Mouse (Mus musculus) spleen, postnatal 36 days (tissue): ENCODE results near the gene Rora.

Experiments
- DNase-seq, 2 experiments: peaks; one replicate each; pipeline ENCODE4 v3.0.0; 2022; ENCODE audit warnings: low spot score in 2 of 2, mixed read lengths in 1 of 2

The Rora gene

DNA sequence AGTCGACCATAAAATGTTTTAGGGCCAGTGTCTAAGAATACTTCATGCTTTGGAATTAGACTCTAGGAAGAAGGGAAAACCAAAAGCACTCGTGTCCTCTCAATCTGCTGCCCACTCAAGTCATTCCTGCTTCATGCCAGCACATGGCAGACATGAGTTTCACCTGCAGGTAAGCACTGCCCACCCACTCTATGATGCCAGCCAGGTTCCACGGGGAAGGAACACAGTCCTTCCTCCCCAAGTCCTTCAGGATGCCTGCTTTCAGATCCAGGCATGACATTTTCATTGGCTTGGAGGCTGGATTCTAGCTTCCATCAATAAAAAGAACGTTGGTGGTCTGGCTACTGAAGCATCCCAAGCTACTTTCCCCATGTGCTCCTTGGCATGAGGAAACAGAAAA, 166.4 kb downstream of the Rora start:
- no peak for DNase-seq

DNA sequence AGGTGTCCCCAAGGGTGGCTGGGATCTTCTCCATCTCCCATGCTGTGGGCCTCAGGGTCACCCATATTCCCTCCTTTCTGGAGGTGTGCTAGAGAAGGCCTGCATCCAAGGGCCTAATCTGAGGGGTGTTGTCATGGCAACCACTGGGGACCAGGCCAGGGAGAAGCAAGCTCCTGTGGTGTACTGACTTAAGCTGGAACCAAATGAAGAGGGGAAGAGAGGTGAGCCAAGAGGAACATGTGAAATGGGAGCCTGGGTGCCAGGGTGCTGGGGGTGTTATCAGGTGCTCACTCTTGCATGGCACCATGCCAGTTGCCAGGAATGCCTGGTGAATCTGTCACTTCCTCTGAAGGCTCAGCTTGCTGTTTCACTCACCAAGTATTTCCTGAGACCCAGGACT, 166.9 kb downstream of the Rora start:
- no peak for DNase-seq

DNA sequence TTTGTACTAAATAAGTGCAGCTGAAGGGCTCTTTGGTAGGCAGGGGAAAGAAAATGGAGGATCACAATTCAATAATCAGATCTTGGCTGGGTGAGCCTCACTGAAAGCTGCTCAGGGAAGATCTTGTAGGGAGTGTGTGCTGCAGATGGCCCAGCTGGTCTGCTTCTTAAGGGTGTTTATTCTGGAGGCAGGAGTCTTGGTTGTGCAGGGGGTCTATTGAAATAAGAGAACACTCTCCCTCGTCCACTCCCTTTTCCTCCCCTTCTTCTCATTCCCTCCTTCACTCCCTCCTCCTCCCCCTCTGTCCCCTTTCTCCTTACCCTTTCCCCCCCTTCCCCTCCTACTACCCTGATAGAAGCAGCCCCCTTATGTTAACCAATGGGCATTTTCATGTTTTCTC, 167.8 kb downstream of the Rora start:
- no peak for DNase-seq

DNA sequence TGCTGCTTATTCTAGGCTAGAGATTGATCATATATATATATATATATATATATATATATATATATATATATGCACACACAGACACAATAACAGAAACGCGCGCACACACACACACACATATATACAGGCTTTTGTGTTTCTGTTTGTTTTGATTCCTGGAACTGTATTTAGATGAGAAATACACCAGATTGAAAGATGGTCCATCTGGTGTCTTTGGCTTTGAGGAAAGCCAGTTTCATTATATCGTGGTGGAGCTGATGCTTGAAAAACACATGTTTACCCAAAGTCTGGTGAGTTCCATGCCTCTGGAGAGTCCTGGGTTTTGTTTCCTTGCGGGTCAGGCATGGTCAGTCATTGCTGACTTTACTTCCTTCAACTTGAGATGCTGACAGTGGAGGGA, 169.7 kb downstream of the Rora start:
- no peak for DNase-seq

DNA sequence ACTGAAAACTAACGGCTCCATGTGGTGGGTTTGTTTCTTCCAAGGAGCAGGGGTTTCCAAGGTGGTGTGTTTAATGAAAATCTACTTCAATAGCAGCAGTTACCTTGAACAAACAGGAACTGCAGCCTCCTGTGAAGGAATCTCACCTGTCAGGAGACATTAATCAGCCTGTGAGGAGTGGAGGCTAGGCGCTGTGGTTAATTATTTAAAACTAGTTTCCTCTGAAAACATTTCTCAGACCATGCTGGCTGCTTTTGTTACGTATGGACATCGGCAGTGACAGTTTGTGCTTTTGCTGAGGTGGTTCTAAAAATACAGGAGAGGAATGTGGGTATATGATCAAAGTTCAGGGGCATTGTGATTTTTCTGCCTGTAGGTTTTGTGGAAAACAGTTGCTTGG, 171.5 kb downstream of the Rora start:
- no peak for DNase-seq

DNA sequence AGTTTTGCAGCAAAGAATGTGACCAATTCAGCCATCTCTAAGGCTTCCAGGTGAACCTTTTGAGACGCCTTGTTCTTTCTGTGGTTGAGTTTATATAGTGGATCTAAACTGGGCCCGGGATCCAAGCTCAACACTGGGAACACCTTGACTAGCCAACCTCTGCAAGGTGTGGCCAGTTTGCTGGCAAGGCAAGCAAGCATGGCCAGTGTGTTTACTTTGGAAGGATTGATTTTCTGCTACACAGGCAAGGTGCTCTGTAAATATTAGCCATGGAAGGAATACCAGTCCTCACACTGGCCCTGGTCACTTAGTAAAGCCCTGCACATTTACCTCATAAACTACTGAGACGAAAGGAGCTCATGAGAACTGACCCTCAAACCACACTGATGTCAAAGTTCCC, 172.3 kb downstream of the Rora start:
- DNase-seq, result no peak

DNA sequence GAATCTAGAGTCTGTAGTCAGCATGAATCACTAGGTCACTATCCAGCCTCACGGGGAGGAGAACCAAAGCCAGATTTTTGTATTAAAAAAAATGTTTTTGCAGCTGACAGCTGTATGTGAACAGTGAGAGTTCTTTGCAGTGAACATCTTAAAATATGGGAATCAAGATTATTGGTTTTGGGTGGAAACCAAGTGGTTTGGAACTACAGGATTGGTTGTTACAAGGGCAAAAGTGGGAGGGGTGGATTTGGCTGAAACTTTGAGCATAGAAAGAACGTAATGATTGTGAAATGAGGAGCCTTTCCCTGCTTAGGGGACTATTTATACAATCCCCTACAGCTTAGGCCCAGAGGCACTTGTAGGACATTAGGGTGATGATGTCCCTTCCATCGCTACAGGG, 173.9 kb downstream of the Rora start:
- no peak for DNase-seq

DNA sequence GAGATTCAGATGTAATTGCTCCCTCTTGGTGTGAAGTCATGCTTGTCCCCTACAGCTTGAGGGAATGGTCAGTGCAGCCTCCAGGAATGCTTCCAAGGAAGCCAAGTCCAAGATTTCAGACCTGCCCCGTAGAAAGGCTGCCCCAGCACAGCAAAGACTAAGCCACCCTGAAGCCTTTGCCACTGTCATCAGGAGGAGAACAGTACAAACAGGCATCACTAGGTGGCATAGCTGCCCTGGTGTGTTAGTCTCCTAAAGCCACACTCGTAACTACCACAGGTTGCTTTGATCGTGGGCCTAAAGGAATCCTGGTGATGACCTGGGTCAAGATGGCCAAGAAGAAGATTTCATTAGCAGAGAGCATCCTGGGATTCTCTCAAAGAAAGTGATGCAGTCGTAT, 176.3 kb downstream of the Rora start:
- no peak for DNase-seq

DNA sequence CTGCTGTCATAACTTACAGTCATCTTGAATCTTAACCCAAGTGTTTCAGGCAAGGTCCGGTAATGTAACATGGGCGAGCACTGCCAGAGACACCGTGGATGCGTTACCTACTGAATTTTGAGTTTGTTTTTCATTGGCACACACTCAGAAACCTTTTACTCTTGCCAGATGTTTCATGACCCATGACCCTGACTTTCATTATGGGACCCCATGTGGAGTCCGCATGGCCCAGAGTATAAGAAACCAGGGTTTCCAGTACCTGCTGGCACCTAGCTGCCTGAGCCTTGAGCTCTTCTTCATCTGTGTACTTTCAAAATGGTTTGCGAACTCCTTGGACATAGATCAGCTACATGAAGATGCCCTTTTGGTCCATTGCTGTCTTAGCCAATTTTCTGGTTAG, 179.7 kb downstream of the Rora start:
- no peak for DNase-seq

DNA sequence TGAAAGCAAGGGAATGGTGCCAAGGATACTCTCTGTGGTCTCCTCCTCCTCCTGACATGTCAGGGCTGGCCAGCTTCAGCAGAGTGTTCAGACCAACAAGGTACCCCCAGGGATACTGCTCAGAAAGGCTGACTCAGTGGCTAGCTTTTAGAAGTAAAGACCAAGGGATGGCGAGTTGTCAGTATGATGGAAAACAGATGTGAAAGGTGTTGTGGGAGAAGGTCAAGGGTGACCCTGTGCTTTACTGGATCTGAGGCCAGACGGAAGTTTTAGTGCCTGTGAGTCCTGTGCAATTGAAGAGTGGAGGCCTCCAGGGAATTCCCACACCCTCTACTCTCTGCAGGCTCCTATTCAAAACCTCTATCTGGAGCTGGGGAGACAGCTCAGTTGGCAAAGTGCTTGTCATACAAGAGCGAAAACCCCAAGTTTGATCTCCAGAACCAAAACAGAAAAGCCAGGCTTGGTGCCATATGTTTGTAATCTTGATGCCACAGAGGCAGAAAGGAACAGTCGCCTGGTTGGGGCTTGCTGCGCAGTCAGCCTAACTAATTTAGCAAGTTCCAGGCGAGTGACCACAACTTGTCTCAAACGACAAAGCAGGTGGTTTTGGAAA, 181.6 kb downstream of the Rora start:
- DNase-seq, result no peak

DNA sequence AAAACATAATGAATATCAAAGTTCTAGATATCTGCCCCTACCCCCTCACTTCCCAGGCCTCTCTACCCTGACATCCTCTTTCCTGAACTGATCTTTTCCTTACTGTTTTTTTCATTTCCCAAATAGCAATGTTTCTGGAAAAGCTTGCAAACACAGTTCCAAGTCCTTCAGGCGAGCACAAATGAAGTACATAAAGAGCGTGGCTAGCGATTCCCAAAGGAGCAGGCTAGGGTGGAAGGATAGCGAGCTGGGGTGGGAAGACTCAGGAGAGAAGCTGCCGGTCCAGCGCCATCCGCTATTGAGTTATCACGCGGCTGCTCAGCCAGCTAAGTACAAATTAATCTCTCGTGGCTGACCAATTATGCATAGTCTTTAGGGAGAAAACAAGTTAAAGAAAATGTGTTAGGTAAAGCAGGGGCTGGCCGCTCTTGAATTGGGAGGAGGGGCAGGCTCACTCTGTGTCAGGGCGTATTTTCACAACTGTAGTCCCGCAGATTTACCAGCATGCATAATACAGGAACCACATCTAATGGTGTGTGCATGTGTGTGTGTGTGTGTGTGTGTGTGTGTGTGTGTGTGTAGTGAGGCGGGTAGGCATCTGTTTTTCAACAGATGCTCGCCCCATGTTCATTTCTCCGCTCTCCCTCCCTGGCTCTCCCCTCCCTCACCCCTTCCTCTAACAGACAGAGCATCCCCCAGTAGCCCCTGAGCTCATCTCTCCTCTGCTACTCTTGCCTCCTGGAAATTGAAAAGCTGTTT, 188.7 kb downstream of the Rora start:
- DNase-seq, result no peak

DNA sequence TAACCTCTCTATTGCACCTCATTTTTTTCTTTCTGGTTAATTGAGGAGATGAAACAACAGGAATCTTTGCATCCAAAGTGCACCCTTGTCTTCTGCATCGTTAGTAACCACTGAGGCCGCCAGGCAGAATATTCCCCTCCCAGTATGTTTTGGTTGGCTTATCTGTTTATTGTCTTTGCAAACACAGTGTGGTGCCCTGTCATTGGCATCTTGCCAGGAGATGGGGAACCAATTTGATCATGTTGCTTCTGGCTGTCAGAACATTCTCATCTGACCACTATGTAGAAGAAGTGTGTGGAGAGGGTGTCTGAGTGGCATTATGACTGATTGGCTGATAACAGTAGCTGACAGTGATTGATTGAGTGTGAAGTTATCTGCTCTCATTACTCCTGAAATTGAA, 192.0 kb downstream of the Rora start:
- no peak for DNase-seq

DNA sequence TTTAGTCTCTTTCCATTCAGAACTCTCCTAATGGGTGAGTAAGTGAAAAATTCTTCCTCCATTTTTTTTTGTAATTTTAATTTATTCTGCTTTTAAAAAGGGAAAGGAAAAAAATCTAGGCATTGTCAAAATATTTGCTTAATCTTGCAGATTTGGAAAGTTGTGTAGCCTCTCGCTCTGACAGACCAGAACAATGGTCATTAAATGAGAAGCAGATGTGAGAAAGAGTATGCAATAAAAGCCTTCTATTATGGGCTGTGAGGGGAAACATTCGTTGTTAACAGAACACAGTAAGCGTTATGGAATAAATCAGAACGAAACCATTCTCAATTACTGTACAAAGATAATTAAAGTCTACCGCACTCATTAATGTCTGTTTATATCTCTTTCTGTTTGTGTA, 196.7 kb downstream of the Rora start:
- no peak for DNase-seq

DNA sequence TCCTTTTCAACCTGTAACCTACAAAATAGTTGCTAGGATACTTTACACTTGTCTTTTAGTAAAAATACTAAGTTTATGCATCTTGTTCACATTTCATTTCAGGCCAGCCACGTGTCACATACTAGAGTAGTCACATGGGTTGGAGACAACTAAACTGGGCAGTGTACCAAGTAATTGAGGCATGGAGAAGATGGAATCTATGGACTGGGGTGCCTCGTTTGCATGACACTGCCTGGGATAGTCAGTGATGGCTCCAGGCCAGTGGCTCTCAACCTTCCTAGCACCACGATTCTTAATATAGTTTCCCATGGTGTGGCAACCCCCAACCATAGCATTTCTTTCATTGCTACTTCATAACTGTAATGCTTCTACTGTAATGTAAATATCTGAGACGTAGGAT, 198.6 kb downstream of the Rora start:
- no peak for DNase-seq

DNA sequence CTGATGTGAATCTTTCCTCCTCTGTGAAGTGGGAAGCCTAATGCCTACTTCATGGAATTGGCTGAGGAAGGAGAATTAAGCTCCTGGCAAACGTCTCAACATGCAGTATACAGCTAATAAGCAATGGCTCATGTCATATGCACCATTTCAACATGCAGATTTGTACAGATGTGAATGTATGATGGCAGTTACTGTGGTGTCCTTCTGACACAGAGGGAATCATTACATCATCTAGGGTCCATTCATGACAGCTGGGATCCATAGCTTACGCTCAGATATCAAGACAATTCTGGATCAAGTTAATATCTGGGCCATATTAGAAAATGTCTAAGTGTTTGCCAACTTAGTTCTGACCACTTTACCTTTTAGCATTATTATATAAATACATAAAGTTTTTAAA, 199.3 kb downstream of the Rora start:
- DNase-seq, result no peak

DNA sequence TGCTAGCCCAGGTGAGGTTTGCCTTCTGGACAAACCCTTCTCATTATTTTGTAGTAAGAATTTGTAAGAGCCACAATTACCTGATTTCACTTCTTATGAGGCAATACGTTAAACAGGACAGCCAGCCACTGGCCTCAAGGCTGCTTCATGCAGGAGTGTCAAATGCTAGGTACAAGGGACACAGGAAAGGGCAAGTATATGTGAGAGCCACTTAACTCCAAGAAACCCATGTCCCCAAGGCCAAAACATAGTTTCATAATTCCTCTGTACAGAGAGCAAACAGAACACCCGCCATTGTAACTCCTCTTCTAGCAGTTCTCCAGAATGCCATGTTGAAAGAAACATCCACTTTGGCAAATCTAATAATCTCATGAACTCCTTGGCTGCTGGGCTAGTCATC, 205.9 kb downstream of the Rora start:
- no peak for DNase-seq

DNA sequence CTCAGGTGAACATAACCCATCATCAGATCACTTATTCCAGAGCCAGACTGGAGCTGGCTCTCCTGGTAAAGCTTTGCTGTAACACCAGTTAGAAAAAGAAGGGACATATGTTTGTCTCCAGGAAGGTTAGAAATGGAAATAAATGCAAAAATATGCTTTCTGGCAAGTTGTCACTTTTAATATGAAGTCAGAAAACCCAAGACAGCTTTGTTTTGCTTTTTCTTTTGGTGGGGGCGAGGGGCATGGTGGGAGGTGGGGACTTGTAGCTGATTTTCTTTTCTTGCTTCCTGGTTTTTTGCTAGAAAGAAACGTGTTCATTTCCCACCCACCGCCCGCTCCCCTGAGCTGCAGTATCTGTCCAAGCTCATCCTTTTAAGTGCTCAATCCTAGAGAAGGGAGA, 212.7 kb downstream of the Rora start:
- no peak for DNase-seq

DNA sequence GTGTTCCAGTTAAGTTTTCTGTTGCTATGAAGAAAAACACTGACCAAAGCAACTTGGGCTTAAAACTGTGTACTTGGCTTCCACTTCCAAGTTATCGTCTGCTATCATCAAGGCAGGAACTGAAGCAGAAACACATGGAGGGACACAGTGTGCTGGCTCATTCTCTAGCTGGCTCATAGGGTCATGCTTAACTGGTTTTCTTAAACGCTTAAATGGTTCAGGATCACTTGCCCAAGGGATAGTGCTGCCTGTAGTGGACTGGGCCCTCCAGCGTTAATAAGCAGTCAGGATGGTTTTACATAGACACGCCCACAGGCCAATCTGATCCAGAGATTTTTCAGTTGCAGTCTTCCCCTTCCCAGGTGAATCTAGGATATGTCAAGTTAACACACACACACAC, 220.3 kb downstream of the Rora start:
- DNase-seq, result no peak

DNA sequence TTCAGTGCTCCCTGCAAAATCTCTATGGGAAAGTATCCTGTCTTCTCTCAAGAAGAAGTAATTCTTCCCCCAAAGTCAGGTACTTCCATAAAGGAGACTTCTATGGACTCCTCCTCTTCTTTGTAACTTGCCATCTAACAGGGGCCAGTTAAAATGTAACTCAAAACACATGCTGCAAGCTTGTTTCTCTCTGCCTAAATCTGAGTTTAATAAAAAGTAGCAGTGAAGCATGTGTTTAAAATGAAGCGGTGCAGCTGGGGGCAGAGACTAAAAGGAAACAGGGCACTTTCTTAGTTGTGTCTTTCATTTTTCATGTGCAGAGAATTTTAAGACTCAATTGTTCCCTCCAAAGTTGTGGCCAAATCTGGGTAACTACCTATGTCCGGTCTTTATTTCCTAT, 221.0 kb downstream of the Rora start:
- no peak for DNase-seq

DNA sequence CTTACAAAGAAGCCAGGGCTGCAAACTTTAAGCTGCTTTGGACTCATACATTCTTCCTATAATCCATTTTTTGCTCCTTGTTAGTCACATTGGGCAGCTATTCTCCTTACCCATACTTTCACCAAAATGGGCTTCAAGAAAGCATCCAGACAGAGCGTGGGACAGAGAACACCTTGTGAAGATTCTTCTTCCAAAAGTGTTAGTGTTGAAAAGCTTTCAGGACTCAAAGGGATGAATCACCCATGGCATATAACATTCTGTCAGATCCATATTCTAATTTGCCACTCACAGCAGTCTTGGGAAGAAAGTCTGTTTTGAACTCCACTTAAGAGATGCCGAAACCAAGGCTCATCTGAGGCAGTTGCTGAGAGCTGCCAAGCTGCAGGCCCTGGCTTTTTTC, 222.2 kb downstream of the Rora start:
- no peak for DNase-seq

DNA sequence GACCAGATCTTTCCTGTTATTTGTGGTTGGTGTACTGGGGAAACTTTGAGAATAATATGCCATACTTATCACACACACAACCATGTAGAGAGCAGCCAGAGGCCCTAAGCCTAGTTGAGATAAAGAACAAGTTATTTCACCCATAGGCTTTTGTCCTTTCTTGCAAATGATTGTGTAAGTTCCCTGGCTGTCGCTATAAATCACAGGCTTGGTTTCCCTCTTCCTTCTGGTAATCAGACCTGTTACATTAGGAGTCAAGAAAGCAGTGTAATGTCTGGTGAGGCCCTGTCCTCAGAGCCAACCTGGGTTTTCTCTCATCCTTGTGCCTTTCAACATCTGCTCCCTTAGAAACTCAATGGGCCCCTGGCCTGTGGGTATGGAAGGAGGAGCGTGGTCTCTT, 222.7 kb downstream of the Rora start:
- DNase-seq, result no peak

DNA sequence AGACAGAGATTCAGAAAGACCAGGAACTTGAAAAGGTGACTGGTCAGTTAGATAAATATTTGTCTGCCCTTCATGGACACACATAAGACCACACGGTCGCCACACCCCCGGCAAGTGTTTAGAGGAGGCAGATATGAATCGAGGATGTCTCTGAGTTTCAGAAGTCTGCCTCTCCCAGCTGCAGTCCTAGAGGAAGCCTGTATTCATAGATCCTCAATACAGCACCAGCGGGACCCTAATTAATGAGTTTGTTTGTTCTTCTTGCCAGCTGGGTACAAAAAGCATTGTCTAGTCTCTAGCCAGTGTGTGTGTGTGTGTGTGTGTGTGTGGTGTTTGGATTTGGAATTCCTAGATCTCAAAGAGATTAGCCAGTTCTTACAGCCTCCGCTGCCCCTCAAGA, 228.3 kb downstream of the Rora start:
- no peak for DNase-seq

DNA sequence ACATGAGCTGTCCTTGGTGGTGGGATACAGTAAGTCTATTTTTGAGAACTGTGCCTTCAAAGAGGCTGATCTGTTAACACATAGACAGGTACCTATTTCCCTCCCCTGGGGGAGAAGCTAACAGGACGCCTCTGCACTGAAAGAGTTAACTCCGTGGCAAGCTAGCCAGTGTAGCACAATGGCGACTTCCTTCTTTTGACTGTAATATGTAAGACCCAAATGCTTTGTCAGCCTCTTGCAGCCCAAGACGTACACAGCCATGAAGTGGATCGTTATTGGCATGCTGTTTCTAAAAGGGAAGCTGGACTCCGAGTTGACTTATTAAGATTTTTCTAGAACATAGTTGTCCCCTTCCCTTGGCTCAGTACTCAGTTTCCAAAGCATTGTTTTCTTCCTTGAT, 229.4 kb downstream of the Rora start:
- DNase-seq, result peak in 1 of 2 experiments; percentile 3

DNA sequence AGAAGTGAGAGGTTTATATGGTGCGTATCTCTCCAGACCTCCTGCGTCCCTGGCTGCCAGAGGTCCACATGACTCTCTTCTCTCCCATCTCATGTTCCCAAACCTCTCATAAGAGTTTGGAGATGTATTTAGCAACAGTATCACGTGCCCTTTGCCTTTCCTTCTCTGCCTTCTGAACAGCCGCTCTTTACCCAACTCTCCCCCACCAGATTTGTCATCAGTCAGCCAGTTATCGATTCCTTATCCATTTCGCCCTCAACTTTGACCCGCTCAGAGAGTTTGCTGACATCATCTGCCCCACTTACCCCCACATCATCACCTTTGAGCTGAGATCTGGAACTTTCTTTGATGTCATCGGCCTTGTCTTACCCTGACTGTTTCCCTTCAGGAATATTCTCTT, 230.1 kb downstream of the Rora start:
- DNase-seq, result no peak
